Mouse (Mus musculus): ENCODE data around the gene Zbtb39. TPM values are rescaled to one million over a fixed set of nuclear protein-coding genes. Genes with fewer than 3 reads are reported as not detected.

The Zbtb39 gene
- polyA plus RNA-seq, 1 experiment: 7.4 TPM

DNA sequence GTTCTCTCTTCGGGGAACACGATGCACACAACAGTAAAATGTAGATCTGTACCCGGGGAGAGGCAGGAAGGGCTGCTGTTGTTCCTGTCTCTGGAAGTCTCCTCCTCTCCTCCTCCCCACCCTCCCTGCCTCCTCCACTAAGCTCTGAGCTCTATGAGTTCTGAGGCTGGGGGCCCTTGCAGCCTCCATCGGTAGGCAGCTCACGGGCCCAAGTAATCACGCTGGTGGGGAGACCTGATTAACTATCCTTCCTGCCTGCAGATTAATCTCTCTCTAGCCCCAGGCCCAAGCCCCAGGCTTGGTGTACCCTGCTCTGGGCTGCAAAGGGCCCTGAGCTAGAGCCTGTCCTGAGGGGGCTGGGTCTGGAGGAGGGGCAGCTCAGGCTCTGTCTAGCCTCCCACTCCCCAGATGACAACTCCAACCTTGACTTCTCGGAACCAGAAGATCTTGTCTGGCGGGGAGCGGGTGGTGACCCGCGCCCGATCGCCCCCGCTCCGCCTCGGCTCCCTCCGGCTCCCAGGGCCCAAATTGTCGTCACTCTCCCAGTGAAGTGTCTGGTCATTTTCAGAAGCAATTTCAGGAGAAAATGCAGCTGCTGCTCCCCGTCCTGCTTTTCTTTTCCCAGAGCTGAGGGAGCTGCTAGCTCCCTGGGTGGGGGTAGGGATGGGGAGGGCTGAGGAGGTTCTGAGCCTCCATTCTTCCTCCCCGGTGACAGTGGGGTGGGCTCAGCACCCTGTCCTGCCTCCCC is 17.5 kb upstream of the Zbtb39 start:
- 59% methylated on average over 20 of the region's 20 CpGs for WGBS
- Histone ChIP-seq H3K4me3 (ENCODE audit: control insufficient read depth, insufficient read depth, low read length) (no peak overlapping the region), H3K27me3 (ENCODE audit: control insufficient read depth, insufficient read depth, low read length) (no peaks in the 10 kb centered on the region; the same call in 1 of the 2 replicates), H3K36me3 (ENCODE audit: control insufficient read depth, insufficient read depth, low read length) (no peaks in the 10 kb centered on the region), H3K4me1 (replicated peaks; ENCODE audit: control insufficient read depth, insufficient read depth, low read length) (no peaks in the 10 kb centered on the region), H3K27ac (ENCODE audit: control insufficient read depth, insufficient read depth, low read length) (no peak overlapping the region)
- no peak for DNase-seq
- TF ChIP-seq POLR2A (IDR thresholded peaks at IDR 0.05; ENCODE audit: control insufficient read depth, extremely low read depth, insufficient read depth, low read length, poor library complexity) (no peak), CTCF (IDR thresholded peaks at IDR 0.05; ENCODE audit: borderline replicate concordance, control insufficient read depth, extremely low read depth, insufficient read depth, low read length, poor library complexity) (no peak)

GRCm38 (mm10) chr10:127724178-127724577 is 15.2 kb upstream of the Zbtb39 start, which contains the start of gene Tac2:
Gene Tac2, plus strand, starts transcription at chr10:127724478.
- DNase-seq: no peak
- Histone ChIP-seq H3K4me3 (ENCODE audit: control insufficient read depth, insufficient read depth, low read length) (no peak within 1 kb of the TSS), H3K27me3 (ENCODE audit: control insufficient read depth, insufficient read depth, low read length) (no peaks in the 10 kb centered on the region; the same call in 1 of the 2 replicates), H3K4me1 (replicated peaks; ENCODE audit: control insufficient read depth, insufficient read depth, low read length) (no peaks in the 10 kb centered on the region), H3K27ac (ENCODE audit: control insufficient read depth, insufficient read depth, low read length) (no peak within 1 kb of the TSS), H3K36me3 (ENCODE audit: control insufficient read depth, insufficient read depth, low read length) (no peaks in the 10 kb centered on the region)
- 92% methylated on average over 3 of the region's 3 CpGs for whole genome bisulfite sequencing
- TF ChIP-seq CTCF (IDR thresholded peaks at IDR 0.05; ENCODE audit: borderline replicate concordance, control insufficient read depth, extremely low read depth, insufficient read depth, low read length, poor library complexity) (no peak), POLR2A (IDR thresholded peaks at IDR 0.05; ENCODE audit: control insufficient read depth, extremely low read depth, insufficient read depth, low read length, poor library complexity) (no peak)

- no peak for TF ChIP-seq POLR2A (IDR thresholded peaks at IDR 0.05; ENCODE audit: control insufficient read depth, extremely low read depth, insufficient read depth, low read length, poor library complexity)
- no peak for TF ChIP-seq CTCF (IDR thresholded peaks at IDR 0.05; ENCODE audit: borderline replicate concordance, control insufficient read depth, extremely low read depth, insufficient read depth, low read length, poor library complexity)
- Histone ChIP-seq H3K27me3 (ENCODE audit: control insufficient read depth, insufficient read depth, low read length) (no peaks in the 10 kb centered on the region; the same call in 1 of the 2 replicates), H3K27ac (ENCODE audit: control insufficient read depth, insufficient read depth, low read length) (no peak overlapping the region), H3K4me1 (replicated peaks; ENCODE audit: control insufficient read depth, insufficient read depth, low read length) (no peaks in the 10 kb centered on the region), H3K36me3 (ENCODE audit: control insufficient read depth, insufficient read depth, low read length) (no peaks in the 10 kb centered on the region), H3K4me3 (ENCODE audit: control insufficient read depth, insufficient read depth, low read length) (no peak overlapping the region)
- no peak for DNase-seq
- 94% methylated on average over 4 of the region's 4 CpGs for WGBS
Observed at GRCm38 (mm10) chr10:127725136-127725535, 14.2 kb upstream of the Zbtb39 start.

DNA sequence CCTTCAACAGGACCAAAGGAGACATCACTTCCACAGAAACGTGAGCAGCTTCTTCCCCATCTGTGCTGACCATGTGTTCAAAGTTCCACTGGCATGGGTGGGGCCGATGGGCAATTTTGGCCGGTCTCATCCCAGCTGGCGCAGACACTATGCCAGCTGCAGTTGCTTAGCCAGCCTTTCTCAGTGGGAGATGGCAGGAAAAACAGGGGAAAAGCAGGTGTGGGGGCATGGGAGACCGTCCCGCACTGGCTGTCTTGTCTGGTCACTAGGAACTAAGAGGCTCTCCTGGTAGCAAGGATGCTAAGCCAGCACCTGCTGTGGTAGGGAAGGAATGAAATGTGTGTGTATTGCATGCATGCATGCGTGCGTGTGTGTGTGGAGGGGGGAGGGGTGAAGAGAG is 10.9 kb upstream of the Zbtb39 start:
- no peak for TF ChIP-seq POLR2A (IDR thresholded peaks at IDR 0.05; ENCODE audit: control insufficient read depth, extremely low read depth, insufficient read depth, low read length, poor library complexity)
- TF ChIP-seq CTCF (IDR thresholded peaks at IDR 0.05; ENCODE audit: borderline replicate concordance, control insufficient read depth, extremely low read depth, insufficient read depth, low read length, poor library complexity): no peak
- H3K36me3 ChIP-seq (ENCODE audit: control insufficient read depth, insufficient read depth, low read length): no peaks in the 10 kb centered on the region
- WGBS: 82% methylated on average over 8 of the region's 8 CpGs
- no peak overlapping the region for H3K4me3 ChIP-seq (ENCODE audit: control insufficient read depth, insufficient read depth, low read length)
- H3K27me3 ChIP-seq (ENCODE audit: control insufficient read depth, insufficient read depth, low read length): no peaks in the 10 kb centered on the region
- no peak for DNase-seq
- no peak overlapping the region for H3K27ac ChIP-seq (ENCODE audit: control insufficient read depth, insufficient read depth, low read length)
- no peaks in the 10 kb centered on the region for H3K4me1 ChIP-seq (replicated peaks; ENCODE audit: control insufficient read depth, insufficient read depth, low read length)

GRCm38 (mm10) chr10:127730285-127730932 is 8.9 kb upstream of the Zbtb39 start:
- TF ChIP-seq CTCF (IDR thresholded peaks at IDR 0.05; ENCODE audit: borderline replicate concordance, control insufficient read depth, extremely low read depth, insufficient read depth, low read length, poor library complexity) (no peak), POLR2A (IDR thresholded peaks at IDR 0.05; ENCODE audit: control insufficient read depth, extremely low read depth, insufficient read depth, low read length, poor library complexity) (no peak)

DNA sequence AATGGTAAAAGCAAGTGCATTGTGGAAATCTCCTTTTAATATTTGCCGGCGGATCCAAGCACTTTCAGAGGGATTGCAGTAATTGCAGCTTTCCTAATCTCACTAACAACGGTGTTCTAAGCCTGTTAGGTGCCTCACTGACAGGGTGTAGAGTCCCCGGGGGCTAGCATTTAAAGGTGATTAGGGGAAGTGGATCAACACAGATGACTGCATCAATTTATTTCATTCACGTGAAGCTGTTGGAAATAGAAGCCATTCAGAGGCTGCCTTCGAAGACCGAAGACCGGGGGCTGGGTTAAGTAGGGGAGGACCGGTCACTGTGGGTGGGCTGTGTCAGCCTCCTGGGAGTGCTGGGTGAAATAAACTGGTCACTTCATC is 8.4 kb upstream of the Zbtb39 start:
- Histone ChIP-seq H3K36me3 (ENCODE audit: control insufficient read depth, insufficient read depth, low read length) (no peaks in the 10 kb centered on the region), H3K4me1 (replicated peaks; ENCODE audit: control insufficient read depth, insufficient read depth, low read length) (no peaks in the 10 kb centered on the region), H3K27ac (ENCODE audit: control insufficient read depth, insufficient read depth, low read length) (no peak overlapping the region), H3K4me3 (ENCODE audit: control insufficient read depth, insufficient read depth, low read length) (no peak overlapping the region), H3K27me3 (ENCODE audit: control insufficient read depth, insufficient read depth, low read length) (no peaks in the 10 kb centered on the region)
- TF ChIP-seq POLR2A (IDR thresholded peaks at IDR 0.05; ENCODE audit: control insufficient read depth, extremely low read depth, insufficient read depth, low read length, poor library complexity): no peak
- TF ChIP-seq CTCF (IDR thresholded peaks at IDR 0.05; ENCODE audit: borderline replicate concordance, control insufficient read depth, extremely low read depth, insufficient read depth, low read length, poor library complexity): no peak
- 71% methylated on average over 9 of the region's 9 CpGs for WGBS
- no peak for DNase-seq

More at GRCm38 (mm10) chr10:127730285-127730932, 8.9 kb upstream of the Zbtb39 start:
- H3K27me3 ChIP-seq (ENCODE audit: control insufficient read depth, insufficient read depth, low read length): no peaks in the 10 kb centered on the region
- H3K4me1 ChIP-seq (replicated peaks; ENCODE audit: control insufficient read depth, insufficient read depth, low read length): no peaks in the 10 kb centered on the region
- H3K4me3 ChIP-seq (ENCODE audit: control insufficient read depth, insufficient read depth, low read length): no peak overlapping the region
- DNase-seq: no peak
- 84% methylated on average over 11 of the region's 11 CpGs for WGBS
- no peak overlapping the region for H3K27ac ChIP-seq (ENCODE audit: control insufficient read depth, insufficient read depth, low read length)
- H3K36me3 ChIP-seq (ENCODE audit: control insufficient read depth, insufficient read depth, low read length): no peaks in the 10 kb centered on the region

Measured in thymus, adult 2 months (tissue).